Mouse (Mus musculus) cerebellum, adult 2 months (tissue): ENCODE measurements around the gene Med22. TPM values are rescaled to one million over a fixed set of nuclear protein-coding genes. Genes with fewer than 3 reads are reported as not detected.
A peak's percentile ranks its signal among the peaks of the same experiment; 100 is the strongest.

Source experiments
- DNase-seq, 2 experiments: peaks; one replicate each; pipeline ENCODE4 v3.0.0; 2021
- H3K27ac ChIP-seq: fragments of 200-500 bp; 2 replicates; pipeline ENCODE4 v1.5.1; 2012; ENCODE audit warnings: low read length, control low read depth, inconsistent platforms; ENCODE audit not compliant: insufficient read depth
- H3K27me3 ChIP-seq: fragments of 200-500 bp; 2 replicates; pipeline ENCODE4 v1.6.1; 2012; ENCODE audit warnings: inconsistent platforms, mild to moderate bottlenecking, low read length, moderate library complexity; ENCODE audit not compliant: control insufficient read depth, insufficient read depth
- H3K4me1 ChIP-seq: fragments of 200-500 bp; 2 replicates; pipeline ENCODE4 v1.6.1; 2011; ENCODE audit warnings: low read length; ENCODE audit not compliant: control insufficient read depth, insufficient read depth
- H3K4me3 ChIP-seq: fragments of 200-500 bp; replicated peaks from 2 replicates; pipeline ENCODE3; 2011; ENCODE audit warnings: mild to moderate bottlenecking, low read depth, low read length, control low read depth; ENCODE audit not compliant: insufficient read depth
- CTCF ChIP-seq: fragments of 200-500 bp; IDR thresholded peaks from 2 replicates; pipeline ENCODE4 v1.5.1; 2011; ENCODE audit warnings: low read depth, mild to moderate bottlenecking, control low read depth, low read length, moderate library complexity, borderline replicate concordance; ENCODE audit not compliant: insufficient read depth
- POLR2A ChIP-seq: fragments of 200-500 bp; IDR thresholded peaks from 2 replicates; pipeline ENCODE4 v1.6.1; 2011; ENCODE audit warnings: low read length, control low read depth, borderline replicate concordance; ENCODE audit not compliant: insufficient read depth
- WGBS: fragments of 180-500 bp; shearing (Covaris S2); methylation state at CpG from one replicate; pipeline ENCODE4 v1.1.7; 2018; 5-methylcytosine and 5-hydroxymethylcytosine counted together
- polyA plus RNA-seq: library from polyadenylated mRNA; depleted of rRNA; stranded (reverse); fragments of >200 nt; gene quantifications from 2 replicates; pipeline ENCODE4 v1.2.3, GENCODE M21; 2012

Med22 gene
- polyA plus RNA-seq, 1 experiment: 56.6 TPM

DNA sequence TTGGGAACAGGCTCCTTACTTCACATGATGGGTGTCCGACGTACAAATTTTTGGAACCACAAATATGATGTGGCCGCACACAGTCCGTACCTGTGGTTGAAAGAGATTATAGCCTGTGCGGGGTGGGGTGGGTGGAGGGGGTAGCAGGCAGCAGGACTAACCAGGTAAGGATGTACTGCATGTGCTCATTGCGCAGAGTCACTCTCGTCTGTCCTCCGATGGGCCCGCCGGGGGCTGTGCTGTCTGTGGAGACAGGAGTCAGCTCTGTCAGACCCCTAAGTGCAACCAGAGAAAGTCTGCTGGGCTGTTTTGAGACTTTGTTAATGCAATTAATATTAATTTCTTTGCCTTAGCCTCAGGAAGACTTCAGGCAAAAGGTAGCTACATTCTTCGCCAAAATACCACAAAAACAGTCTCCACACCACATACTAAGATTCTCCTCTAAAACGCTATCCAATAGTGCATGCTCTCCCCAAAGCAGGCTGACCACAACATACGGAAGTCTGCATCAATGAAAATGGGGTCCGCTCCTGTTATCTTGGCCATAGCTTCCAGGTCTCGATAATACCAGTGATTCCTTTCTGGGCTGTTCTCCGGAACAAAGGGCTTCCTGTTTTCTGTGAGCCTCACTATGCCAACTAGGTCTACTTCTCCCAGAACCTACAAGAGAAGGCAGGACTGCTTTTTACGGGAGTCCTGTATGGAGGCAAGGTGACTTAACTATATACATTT, 3.1 kb upstream of the Med22 start:
- TF ChIP-seq POLR2A (no peak), CTCF (no peak)
- peaks cover 15% of the 10 kb centered on the region for H3K4me1 ChIP-seq
- H3K27ac ChIP-seq: no peak overlapping the region
- H3K4me3 ChIP-seq: no peak overlapping the region
- no peak for DNase-seq
- 80% methylated on average over 17 of the region's 17 CpGs for WGBS
- H3K27me3 ChIP-seq: no peaks in the 10 kb centered on the region

DNA sequence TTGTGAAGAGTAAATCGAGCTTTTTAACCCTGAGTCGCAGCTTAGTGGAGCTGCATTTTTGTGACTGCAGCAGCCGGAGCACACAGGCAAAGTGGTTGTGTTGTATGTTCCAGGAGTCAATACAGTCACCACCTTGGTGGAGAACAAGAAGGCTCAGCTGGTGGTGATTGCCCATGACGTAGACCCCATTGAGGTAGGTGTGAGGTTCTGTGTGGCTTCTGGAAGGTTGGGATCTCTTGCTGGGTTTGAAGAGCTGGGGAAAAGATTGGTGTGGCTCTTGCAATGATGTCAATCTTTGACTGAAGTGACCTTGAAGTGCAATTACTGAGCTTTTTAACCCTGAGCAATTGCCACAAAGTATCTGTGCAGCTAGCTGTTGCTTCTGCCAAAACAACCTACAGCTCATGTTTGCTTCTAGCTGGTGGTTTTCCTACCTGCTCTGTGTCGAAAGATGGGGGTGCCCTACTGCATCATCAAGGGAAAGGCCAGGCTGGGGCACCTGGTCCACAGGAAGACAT, 1.8 kb upstream of the Med22 start:
- no peaks in the 10 kb centered on the region for H3K27me3 ChIP-seq
- DNase-seq: no peak
- H3K4me3 ChIP-seq: no peak overlapping the region
- H3K27ac ChIP-seq: no peak overlapping the region
- TF ChIP-seq POLR2A: no peak
- TF ChIP-seq CTCF: no peak
- H3K4me1 ChIP-seq: peaks cover 10% of the 10 kb centered on the region
- WGBS: 52% methylated on average over 5 of the region's 5 CpGs

DNA sequence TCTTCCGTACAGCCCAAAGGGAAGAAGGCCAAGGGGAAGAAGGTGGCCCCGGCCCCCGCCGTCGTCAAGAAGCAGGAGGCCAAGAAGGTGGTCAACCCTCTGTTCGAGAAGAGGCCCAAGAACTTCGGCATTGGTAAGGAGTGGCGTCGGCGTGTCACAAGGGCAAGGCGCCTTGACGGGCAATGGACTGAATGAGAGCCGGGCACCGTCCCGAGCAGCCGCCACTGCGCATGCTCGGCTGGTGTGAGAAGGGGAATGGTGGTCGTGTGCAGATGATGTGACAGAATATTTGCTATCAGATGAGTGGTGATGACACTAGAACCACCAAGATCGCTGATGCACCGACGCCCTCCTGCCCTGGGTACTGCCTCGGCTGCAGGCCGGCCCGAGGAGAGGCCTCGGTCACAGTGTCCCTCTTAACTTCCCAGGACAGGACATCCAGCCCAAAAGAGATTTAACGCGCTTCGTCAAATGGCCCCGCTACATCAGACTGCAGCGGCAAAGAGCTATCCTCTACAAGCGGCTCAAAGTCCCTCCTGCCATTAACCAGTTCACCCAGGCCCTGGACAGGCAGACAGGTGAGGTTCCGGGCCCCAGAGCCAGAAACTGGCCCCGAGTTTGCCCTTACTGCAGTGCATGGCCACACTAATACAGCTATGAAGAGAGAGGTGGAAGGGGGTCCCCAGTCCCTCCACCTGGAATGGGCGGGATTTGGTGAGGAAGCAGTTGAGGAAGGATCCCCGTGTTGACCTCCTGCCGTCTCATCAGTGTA, 703 bp upstream of the Med22 start:
- Histone ChIP-seq H3K4me3 (peak overlapping the region; percentile 74), H3K27me3 (no peaks in the 10 kb centered on the region), H3K27ac (peak overlapping the region; percentile 42), H3K4me1 (peaks cover 6% of the 10 kb centered on the region)
- TF ChIP-seq CTCF: no peak
- TF ChIP-seq POLR2A: no peak
- no peak for DNase-seq
- WGBS: under 1% methylated on average over 37 of the region's 37 CpGs

DNA sequence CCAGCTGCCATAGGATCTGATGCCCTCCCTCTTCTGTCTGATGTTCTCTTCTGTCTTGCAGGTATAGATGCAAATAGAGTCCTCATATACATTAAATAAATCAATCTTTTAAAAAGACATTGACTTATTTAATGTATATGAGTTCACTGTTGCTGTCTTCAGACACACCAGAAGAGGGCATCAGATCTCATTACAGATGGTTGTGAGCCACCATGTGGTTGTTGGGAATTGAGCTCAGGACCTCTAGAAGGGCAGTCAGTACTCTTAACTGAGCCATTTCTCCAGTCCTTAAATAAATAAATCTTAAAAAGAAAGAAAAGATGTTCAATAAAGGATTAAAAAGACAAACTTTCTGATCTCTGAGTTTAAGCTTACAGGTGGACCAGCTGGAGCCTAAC, 1.1 kb downstream of the Med22 start:
- TF ChIP-seq POLR2A (no peak), CTCF (no peak)
- Histone ChIP-seq H3K27me3 (no peaks in the 10 kb centered on the region), H3K4me3 (peak overlapping the region; percentile 30), H3K4me1 (peaks cover 6% of the 10 kb centered on the region), H3K27ac (no peak overlapping the region)
- no peak for DNase-seq

DNA sequence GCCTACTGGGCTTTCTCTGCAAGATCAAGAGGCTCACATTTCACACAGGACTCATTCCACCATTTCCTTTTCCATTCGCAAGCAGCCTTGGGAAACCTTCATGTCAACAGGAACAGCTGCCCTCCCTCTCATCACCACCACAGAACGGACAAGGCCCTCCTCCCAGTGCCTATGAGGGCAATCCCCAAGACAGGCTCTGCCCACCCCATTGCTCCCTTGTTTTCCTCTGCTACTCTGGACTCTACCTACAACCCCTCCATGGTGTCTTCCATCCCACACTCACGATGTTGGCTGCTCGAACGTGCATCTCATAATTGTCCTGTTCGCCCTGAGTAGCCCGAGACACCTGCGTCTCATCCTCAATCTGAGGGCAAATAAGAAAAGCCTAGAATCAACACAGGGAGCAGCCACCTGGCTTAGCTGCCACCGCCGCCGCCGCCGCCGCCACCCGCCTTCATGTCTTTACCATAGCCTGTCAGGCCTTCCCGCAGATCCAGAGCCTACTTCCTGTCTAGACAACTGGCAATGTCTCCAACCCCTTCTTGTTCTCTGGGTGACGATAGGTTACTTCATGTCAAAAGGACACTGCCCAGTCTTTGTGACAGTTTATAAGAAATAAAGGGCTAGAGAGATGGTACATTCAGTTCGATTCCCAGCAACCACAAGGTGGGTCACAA, 1.6 kb downstream of the Med22 start:
- 80% methylated on average over 18 of the region's 18 CpGs for WGBS
- no peak overlapping the region for H3K27ac ChIP-seq
- H3K4me1 ChIP-seq: peaks cover 8% of the 10 kb centered on the region
- TF ChIP-seq CTCF: no peak
- no peak for TF ChIP-seq POLR2A
- no peak for DNase-seq
- no peak overlapping the region for H3K4me3 ChIP-seq
- no peaks in the 10 kb centered on the region for H3K27me3 ChIP-seq

DNA sequence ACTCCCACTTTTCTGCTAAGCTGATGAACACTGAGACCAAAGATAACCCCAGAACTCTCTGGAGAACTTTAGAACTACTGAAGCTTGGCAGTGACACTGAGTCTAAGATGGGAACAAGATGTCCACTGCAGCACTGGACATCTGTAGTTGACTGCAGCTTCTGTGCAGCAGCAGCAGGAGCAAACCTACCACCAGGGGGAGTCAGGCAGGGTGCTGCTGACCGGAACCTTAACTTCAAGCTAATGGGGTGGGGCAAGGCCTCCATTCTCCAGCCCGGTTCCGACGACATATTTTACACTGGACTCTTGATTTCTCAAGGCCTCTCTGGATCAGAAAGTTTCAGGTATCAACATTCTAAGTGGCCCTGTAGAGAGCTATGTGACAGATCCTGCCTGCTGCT, 3.4 kb downstream of the Med22 start:
- peaks cover 13% of the 10 kb centered on the region for H3K4me1 ChIP-seq
- H3K27ac ChIP-seq: no peak overlapping the region
- DNase-seq: no peak
- 25% methylated on average over 4 of the region's 4 CpGs for WGBS
- TF ChIP-seq CTCF (peak; percentile 62), POLR2A (no peak)
- no peak overlapping the region for H3K4me3 ChIP-seq
- H3K27me3 ChIP-seq: no peaks in the 10 kb centered on the region

DNA sequence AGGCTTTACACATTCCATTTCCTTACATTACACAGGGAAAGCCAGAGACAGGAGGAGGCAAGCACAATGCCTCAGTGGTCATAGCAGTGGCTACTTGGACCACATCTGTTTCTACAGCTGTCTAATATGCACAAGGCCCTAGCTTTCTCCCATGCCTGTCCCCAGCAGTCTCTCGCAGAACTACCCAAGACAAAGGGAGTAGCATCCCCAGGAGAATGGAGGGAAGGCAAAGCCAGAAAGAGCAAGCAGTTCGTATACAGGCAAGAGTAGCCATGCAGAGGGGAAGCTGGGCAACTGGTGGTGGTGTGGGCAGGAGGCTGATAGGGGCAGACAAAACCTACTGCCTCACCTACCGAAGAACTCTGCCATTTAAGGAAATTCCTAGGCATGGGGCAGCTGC, 4.0 kb downstream of the Med22 start:
- peaks cover 13% of the 10 kb centered on the region for H3K4me1 ChIP-seq
- H3K4me3 ChIP-seq: no peak overlapping the region
- WGBS: 90% methylated on average over 3 of the region's 3 CpGs
- H3K27me3 ChIP-seq: no peaks in the 10 kb centered on the region
- no peak for TF ChIP-seq POLR2A
- TF ChIP-seq CTCF: no peak
- no peak overlapping the region for H3K27ac ChIP-seq
- no peak for DNase-seq
